Mouse (Mus musculus): ENCODE measurements at regions not wholly inside any gene's neighbourhood (a gene's known extent, or its start where the extent isn't known, plus 50 kb on each side); places are given as distances from the start of the nearest gene placed in this dataset.

- no peak for TF ChIP-seq CTCF (IDR thresholded peaks at IDR 0.05; ENCODE audit: low read depth)
- TF ChIP-seq EP300 (IDR thresholded peaks at IDR 0.05; ENCODE audit: low read depth), result no peak
Observed at GRCm38 (mm10) chr2:50554031-50554430, 257.4 kb upstream of the Mmadhc start.

All from liver, postnatal 0 days (tissue).